Comparison of ENCODE assay signal across 7 mouse cellular contexts in the genomic region with DNA sequence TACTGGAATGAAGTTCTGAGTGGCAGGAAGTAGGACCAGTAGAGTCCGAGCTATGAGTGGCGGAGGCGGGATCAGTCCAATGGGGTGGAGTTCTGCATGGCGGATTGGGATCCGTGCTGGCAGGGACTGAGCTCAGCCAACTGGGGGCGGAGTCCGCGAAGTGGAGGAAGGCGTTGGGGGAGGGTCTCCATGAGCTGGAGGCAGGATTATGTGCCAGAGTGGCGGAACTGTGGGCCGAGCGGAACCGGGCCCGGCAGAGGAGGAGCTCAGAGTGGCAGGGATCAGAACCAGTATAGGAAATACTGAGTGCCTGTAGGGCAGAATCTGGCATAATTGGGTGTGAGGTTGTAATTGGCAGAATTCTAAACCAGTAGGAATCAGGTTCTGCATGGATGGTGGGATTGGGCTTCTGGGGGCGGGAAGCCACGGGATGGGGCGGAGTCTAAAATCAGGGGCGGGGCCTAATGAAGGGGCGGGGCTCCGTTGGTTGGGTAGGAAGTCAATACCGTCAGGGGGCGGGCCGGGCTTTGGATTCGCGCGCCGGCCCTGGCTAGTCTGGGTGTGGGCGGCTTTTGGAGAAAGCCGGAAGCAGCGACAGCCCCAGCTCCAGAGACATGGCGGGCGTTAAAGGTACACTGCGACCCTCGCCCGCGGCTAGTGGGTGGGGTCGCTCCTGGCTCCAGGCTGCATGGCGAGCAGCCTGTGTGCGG. TPM values are rescaled to one million over a fixed set of nuclear protein-coding genes. Genes with fewer than 3 reads are reported as not detected.
DNase-seq lines count a peak whose midpoint lies in the region; ATAC-seq and TF ChIP-seq lines count a peak whose summit lies in the region.

Gene Leprot, plus strand, starts transcription at position 523 of the 710 bp plus-strand sequence.

- H3K27ac ChIP-seq in embryonic facial prominence, embryonic 10.5 days (replicated peaks), result peak within 1 kb of the TSS; percentile 98
- peak within 1 kb of the TSS; percentile 94 for H3K27ac ChIP-seq in intestine, postnatal 0 days (ENCODE audit: low read depth, low read length)
- H3K27ac ChIP-seq in midbrain, embryonic 12.5 days (replicated peaks), result peak within 1 kb of the TSS; percentile 89
- peak within 1 kb of the TSS; percentile 95 for H3K27ac ChIP-seq in small intestine, adult 2 months (ENCODE audit: insufficient read depth, low read depth, low read length)

- DNase-seq in adrenal gland, postnatal 10 days, result peak; percentile 99
- peak; percentile 99 for DNase-seq in embryonic facial prominence, embryonic 10.5 days (ENCODE audit: low spot score)
- peak; percentile 97 for DNase-seq in gonadal fat pad, adult 2 months (ENCODE audit: low read depth)
- DNase-seq in left cerebral cortex, postnatal 4 days, result peak; percentile 99

- peak within 1 kb of the TSS; percentile 89 for H3K4me3 ChIP-seq in embryonic facial prominence, embryonic 10.5 days
- peak within 1 kb of the TSS; percentile 83 for H3K4me3 ChIP-seq in intestine, postnatal 0 days (ENCODE audit: low read depth, low read length)
- H3K4me3 ChIP-seq in midbrain, embryonic 12.5 days, result peak within 1 kb of the TSS; percentile 64
- peak within 1 kb of the TSS; percentile 95 for H3K4me3 ChIP-seq in small intestine, adult 2 months (ENCODE audit: low read depth, low read length)

- H3K9me3 ChIP-seq in embryonic facial prominence, embryonic 10.5 days, result no peaks in the 10 kb centered on the region
- no peaks in the 10 kb centered on the region for H3K9me3 ChIP-seq in intestine, postnatal 0 days (ENCODE audit: control insufficient read depth)
- H3K9me3 ChIP-seq in midbrain, embryonic 12.5 days, result no peaks in the 10 kb centered on the region

- H3K4me2 ChIP-seq in intestine, postnatal 0 days (replicated peaks; ENCODE audit: low read depth), result peak within 1 kb of the TSS; percentile 59
- peak within 1 kb of the TSS; percentile 64 for H3K4me2 ChIP-seq in midbrain, embryonic 12.5 days (replicated peaks)

- no peaks in the 10 kb centered on the region for H3K27me3 ChIP-seq in embryonic facial prominence, embryonic 10.5 days (replicated peaks; ENCODE audit: low read depth, poor library complexity, severe bottlenecking)
- H3K27me3 ChIP-seq in intestine, postnatal 0 days (replicated peaks; ENCODE audit: control insufficient read depth, insufficient read depth, low read length), result no peaks in the 10 kb centered on the region
- no peaks in the 10 kb centered on the region for H3K27me3 ChIP-seq in midbrain, embryonic 12.5 days
- no peaks in the 10 kb centered on the region for H3K27me3 ChIP-seq in small intestine, adult 2 months (ENCODE audit: control insufficient read depth, insufficient read depth, low read length)

- peak within 1 kb of the TSS; percentile 86 for H3K9ac ChIP-seq in intestine, postnatal 0 days (ENCODE audit: low read depth, low read length)
- peak within 1 kb of the TSS; percentile 86 for H3K9ac ChIP-seq in midbrain, embryonic 12.5 days (replicated peaks)

- peak; percentile 96 for ATAC-seq in intestine, postnatal 0 days
- peak; percentile 98 for ATAC-seq in midbrain, embryonic 12.5 days (ENCODE audit: low FRiP score, low read depth)

- TF ChIP-seq CTCF in intestine, postnatal 0 days (IDR thresholded peaks at IDR 0.05; ENCODE audit: low read depth), result peak; percentile 45; the same call in 1 of the 2 replicates
- no peak for TF ChIP-seq CTCF in small intestine, adult 2 months (IDR thresholded peaks at IDR 0.05; ENCODE audit: extremely low read depth, insufficient read length, insufficient replicate concordance, low read depth, low read length)

- TF ChIP-seq POLR2A in small intestine, adult 2 months (IDR thresholded peaks at IDR 0.05; ENCODE audit: low read depth, low read length), result peak; percentile 62; the same call in 1 of the 2 replicates

- intact Hi-C loops in left cerebral cortex, postnatal 4 days (cut with DNase I), result no loop called here

- no peaks in the 10 kb centered on the region for H3K36me3 ChIP-seq in embryonic facial prominence, embryonic 10.5 days (replicated peaks)
- no peaks in the 10 kb centered on the region; the same call in 1 of the 2 replicates for H3K36me3 ChIP-seq in intestine, postnatal 0 days (ENCODE audit: control insufficient read depth, insufficient read depth)
- H3K36me3 ChIP-seq in midbrain, embryonic 12.5 days, result no peaks in the 10 kb centered on the region
- no peaks in the 10 kb centered on the region for H3K36me3 ChIP-seq in small intestine, adult 2 months (ENCODE audit: control insufficient read depth, insufficient read depth, low read length)

- peaks cover 23% of the 10 kb centered on the region for H3K4me1 ChIP-seq in embryonic facial prominence, embryonic 10.5 days
- H3K4me1 ChIP-seq in intestine, postnatal 0 days (replicated peaks; ENCODE audit: control insufficient read depth, insufficient read depth, low read length), result no peaks in the 10 kb centered on the region
- H3K4me1 ChIP-seq in midbrain, embryonic 12.5 days, result peaks cover 11% of the 10 kb centered on the region; the same call in 1 of the 2 replicates
- peaks cover 11% of the 10 kb centered on the region; the same call in 1 of the 2 replicates for H3K4me1 ChIP-seq in small intestine, adult 2 months (ENCODE audit: control insufficient read depth, insufficient read depth, insufficient read length, low read length)

- under 1% methylated on average over 39 of the region's 39 CpGs for whole genome bisulfite sequencing in embryonic facial prominence, embryonic 10.5 days
- WGBS in intestine, postnatal 0 days, result under 1% methylated on average over 39 of the region's 39 CpGs
- under 1% methylated on average over 39 of the region's 39 CpGs for WGBS in midbrain, embryonic 12.5 days
- 2% methylated on average over 39 of the region's 39 CpGs for WGBS in small intestine, adult 2 months

RNA-seq across cellular contexts. Expression of gene Leprot, which starts in this region (rescaled TPM):
- 10 to 100 TPM; 55.3 to 63.0 TPM for total RNA-seq in adrenal gland, postnatal 10 days (2021)
- 59.8 and 67.7 TPM in 2 replicates for polyA plus RNA-seq in embryonic facial prominence, embryonic 10.5 days (2016; fragmentation: Nextera tagmentation; extraction: Ambion mirVana)
- 81.5 and 83.5 TPM in 2 replicates for polyA plus RNA-seq in gonadal fat pad, adult 2 months (2012; rRNA removed)
- 130 and 137 TPM in 2 replicates for polyA plus RNA-seq in intestine, postnatal 0 days (2015; fragmentation: Nextera tagmentation; extraction: Ambion mirVana)
- 10 to 100 TPM; 44.8 to 46.9 TPM for total RNA-seq in left cerebral cortex, postnatal 4 days (2021)
- polyA plus RNA-seq in midbrain, embryonic 12.5 days (2016; fragmentation: Nextera tagmentation; extraction: Ambion mirVana), result 69.9 and 72.2 TPM in 2 replicates
- polyA plus RNA-seq in small intestine, adult 2 months (2012; rRNA removed), result 17.2 and 32.1 TPM in 2 replicates

Comparison
In these comparisons a context has a peak if more than half of its experiments do, and no peak if none do; other contexts are left out.
1. Peak in every context shown above with its lines: DNase-seq, ATAC-seq, H3K4me3 ChIP-seq and H3K27ac ChIP-seq.